Comparison of ENCODE assay signal across 12 mouse cellular contexts in genomic region chr2:157349121-157349778, GRCm38 (mm10). TPM values are rescaled to one million over a fixed set of nuclear protein-coding genes. Genes with fewer than 3 reads are reported as not detected.
DNase-seq lines count a peak whose midpoint lies in the region; ATAC-seq and TF ChIP-seq lines count a peak whose summit lies in the region.
"Had no signal": no experiment of that assay in that cellular context is flagged by ENCODE, and none has a peak within 500 bp of the region (broad histone marks: within the 10 kb centered on the region; RNA-seq: fewer than 3 reads in every experiment).

No protein-coding gene starts in this region.

- H3K9me3 ChIP-seq in forebrain, embryonic 14.5 days (replicated peaks; ENCODE audit: control insufficient read depth, low read length), result no peaks in the 10 kb centered on the region
- H3K9me3 ChIP-seq in liver, postnatal 0 days (ENCODE audit: low read length), result no peaks in the 10 kb centered on the region

- peak overlapping the region; percentile 56; the same call in 1 of the 2 replicates for H3K27ac ChIP-seq in left cerebral cortex, adult 2 months
- H3K27ac ChIP-seq in forebrain, embryonic 14.5 days (ENCODE audit: low read depth, low read length), result peak overlapping the region; percentile 97
- H3K27ac ChIP-seq in liver, postnatal 0 days (ENCODE audit: low read depth), result no peak overlapping the region
- H3K27ac ChIP-seq: liver, embryonic 14.5 days had no signal

- ATAC-seq in forebrain, embryonic 14.5 days, result peak; percentile 13
- no peak for ATAC-seq in liver, postnatal 0 days

- 41% methylated on average over 12 of the region's 12 CpGs for WGBS in forebrain, embryonic 14.5 days
- WGBS in liver, postnatal 0 days (ENCODE audit: insufficient replicate concordance), result 69% methylated on average over 12 of the region's 12 CpGs

- H3K27me3 ChIP-seq in forebrain, embryonic 14.5 days (replicated peaks; ENCODE audit: control insufficient read depth, insufficient read depth, low read length), result no peaks in the 10 kb centered on the region
- no peaks in the 10 kb centered on the region for H3K27me3 ChIP-seq in liver, postnatal 0 days (ENCODE audit: insufficient read depth, low read length)

- intact Hi-C loops in left cerebral cortex, adult 2 months (cut with DNase I), result no loop called here
- intact Hi-C loops in gastrocnemius, postnatal 36 days (cut with DNase I), result no loop called here

- peak overlapping the region; percentile 35; the same call in 1 of the 2 replicates for H3K9ac ChIP-seq in forebrain, embryonic 14.5 days (ENCODE audit: low read length)
- no peak overlapping the region for H3K9ac ChIP-seq in liver, postnatal 0 days (replicated peaks)
- H3K9ac ChIP-seq: liver, embryonic 14.5 days had no signal

- TF ChIP-seq EP300 in liver, postnatal 0 days (IDR thresholded peaks at IDR 0.05; ENCODE audit: low read depth), result no peak

- H3K36me3 ChIP-seq in forebrain, embryonic 14.5 days (ENCODE audit: control insufficient read depth, insufficient read depth, low read length), result no peaks in the 10 kb centered on the region
- no peaks in the 10 kb centered on the region for H3K36me3 ChIP-seq in liver, postnatal 0 days (replicated peaks; ENCODE audit: insufficient read depth, low read length)

- peak overlapping the region; percentile 37 for H3K4me2 ChIP-seq in forebrain, embryonic 14.5 days (ENCODE audit: low read length)
- no peak overlapping the region for H3K4me2 ChIP-seq in liver, postnatal 0 days (ENCODE audit: low read depth, low read length)

- H3K4me1 ChIP-seq in forebrain, embryonic 14.5 days (ENCODE audit: control insufficient read depth, insufficient read depth, low read length), result peaks cover 29% of the 10 kb centered on the region
- no peaks in the 10 kb centered on the region for H3K4me1 ChIP-seq in liver, postnatal 0 days (ENCODE audit: insufficient read depth)

- no peak for DNase-seq in left cerebral cortex, adult 2 months (ENCODE audit: extremely low spot score in 1 of 2, low spot score in 2 of 2)
- DNase-seq in left cerebral cortex, adult 8-10 months (ENCODE audit: low spot score in 2 of 2), result no peak
- peak; percentile 88 for DNase-seq in forebrain, embryonic 14.5 days (ENCODE audit: low spot score)
- peak; percentile 35 for DNase-seq in layer of hippocampus, adult 9-11 months
- DNase-seq in retina, embryonic 14.5 days (ENCODE audit: low spot score), result peak; percentile 86
- DNase-seq in gastrocnemius, postnatal 36 days, result no peak
- DNase-seq in embryo, embryonic 11 days, result no peak
- DNase-seq in liver, postnatal 0 days, result no peak
- DNase-seq: heart, postnatal 14 days; kidney, postnatal 4 days; thymus, postnatal 14 days had no signal

- H3K4me3 ChIP-seq in left cerebral cortex, adult 2 months, result no peak overlapping the region
- H3K4me3 ChIP-seq in forebrain, embryonic 14.5 days (ENCODE audit: low read depth, low read length), result no peak overlapping the region
- no peak overlapping the region for H3K4me3 ChIP-seq in liver, postnatal 0 days (ENCODE audit: low read depth, low read length)

- no peak for TF ChIP-seq CTCF in left cerebral cortex, adult 2 months (IDR thresholded peaks at IDR 0.05)
- no peak for TF ChIP-seq CTCF in liver, postnatal 0 days (IDR thresholded peaks at IDR 0.05; ENCODE audit: low read depth)

RNA-seq across cellular contexts. Expression of gene Ghrh, which starts 1.9 kb away (rescaled TPM):
- total RNA-seq in left cerebral cortex, adult 2 months (2021), result not detected
- under 1 TPM in 1 of 4 experiments, not detected in 3; 0.83 TPM for total RNA-seq in left cerebral cortex, adult 8-10 months (2022)
- 1.1 and 2.5 TPM in 2 replicates for polyA plus RNA-seq in forebrain, embryonic 14.5 days (2014; fragmentation: Nextera tagmentation; extraction: Ambion mirVana)
- total RNA-seq in gastrocnemius, postnatal 36 days (2021), result not detected
- polyA plus RNA-seq in liver, postnatal 0 days (2015; fragmentation: Nextera tagmentation; extraction: Ambion mirVana), result not detected in 2 replicates
- total RNA-seq: heart, postnatal 14 days had no signal

RNA-seq across cellular contexts. Expression of gene Manbal, which starts 18.1 kb away (rescaled TPM):
- total RNA-seq in left cerebral cortex, adult 2 months (2021), result 10 to 100 TPM; 57.3 to 58.1 TPM
- total RNA-seq in left cerebral cortex, adult 8-10 months (2022), result 10 to 100 TPM; 60.3 to 66.1 (median 63.8) TPM
- polyA plus RNA-seq in forebrain, embryonic 14.5 days (2014; fragmentation: Nextera tagmentation; extraction: Ambion mirVana), result 72.7 and 78.5 TPM in 2 replicates
- total RNA-seq in gastrocnemius, postnatal 36 days (2021), result 10 to 100 TPM; 15.3 to 15.6 TPM
- polyA plus RNA-seq in liver, postnatal 0 days (2015; fragmentation: Nextera tagmentation; extraction: Ambion mirVana), result 22.8 and 23.4 TPM in 2 replicates

Comparison
In these comparisons a context has a peak if more than half of its experiments do, and no peak if none do; other contexts are left out.
1. DNase-seq: peak in forebrain, embryonic 14.5 days (single experiment), layer of hippocampus, adult 9-11 months (single experiment) and retina, embryonic 14.5 days (single experiment); none in left cerebral cortex, adult 2 months (0 of 2), left cerebral cortex, adult 8-10 months (0 of 2), gastrocnemius, postnatal 36 days (0 of 2), embryo, embryonic 11 days (single experiment) and liver, postnatal 0 days (single experiment).